In the genomic region with DNA sequence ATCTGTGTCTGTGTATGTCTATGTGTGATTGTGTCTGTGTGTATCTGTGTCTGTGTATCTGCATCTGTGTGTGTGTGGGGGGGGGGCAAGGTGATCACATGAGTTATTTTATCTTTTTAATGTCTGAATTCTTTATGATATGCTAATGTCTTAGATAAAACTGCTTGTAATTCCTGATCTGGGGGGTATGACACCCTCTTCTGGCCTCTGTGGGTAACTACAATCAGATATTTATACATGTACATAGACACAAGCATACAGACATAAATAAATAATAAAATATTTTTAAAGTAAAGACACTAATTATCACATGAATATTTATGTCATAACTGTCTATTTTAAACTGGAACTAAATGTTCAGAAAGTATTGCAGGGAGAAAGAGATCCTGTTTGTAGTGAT, we compare ENCODE assay signal across 18 mouse cellular contexts.
DNase-seq lines count a peak whose midpoint lies in the region; ATAC-seq and TF ChIP-seq lines count a peak whose summit lies in the region.
"Had no signal": no experiment of that assay in that cellular context is flagged by ENCODE, and none has a peak within 500 bp of the region (broad histone marks: within the 10 kb centered on the region; RNA-seq: fewer than 3 reads in every experiment).

No protein-coding gene starts in this region.

- no peak overlapping the region for H3K9ac ChIP-seq in hindbrain, embryonic 14.5 days
- no peak overlapping the region for H3K9ac ChIP-seq in hindbrain, embryonic 13.5 days
- H3K9ac ChIP-seq in lung, embryonic 14.5 days, result no peak overlapping the region
- H3K9ac ChIP-seq: kidney, embryonic 15.5 days; neural tube, embryonic 12.5 days had no signal

- no peak overlapping the region for H3K4me2 ChIP-seq in hindbrain, embryonic 14.5 days (replicated peaks)
- H3K4me2 ChIP-seq in hindbrain, embryonic 13.5 days, result no peak overlapping the region
- H3K4me2 ChIP-seq in lung, embryonic 14.5 days, result no peak overlapping the region
- H3K4me2 ChIP-seq: kidney, embryonic 15.5 days; midbrain, embryonic 11.5 days; neural tube, embryonic 12.5 days had no signal

- H3K4me3 ChIP-seq in hindbrain, embryonic 14.5 days (replicated peaks; ENCODE audit: low read length), result no peak overlapping the region
- H3K4me3 ChIP-seq in hindbrain, embryonic 13.5 days, result no peak overlapping the region
- no peak overlapping the region for H3K4me3 ChIP-seq in lung, embryonic 14.5 days (ENCODE audit: low read depth, low read length)
- H3K4me3 ChIP-seq: embryonic facial prominence, embryonic 10.5 days; kidney, embryonic 15.5 days; neural tube, embryonic 12.5 days had no signal

- H3K4me1 ChIP-seq in hindbrain, embryonic 14.5 days (replicated peaks; ENCODE audit: control insufficient read depth, insufficient read depth, low read length), result peaks cover 11% of the 10 kb centered on the region
- H3K4me1 ChIP-seq in hindbrain, embryonic 13.5 days (replicated peaks), result peaks cover 9% of the 10 kb centered on the region
- no peaks in the 10 kb centered on the region for H3K4me1 ChIP-seq in lung, embryonic 14.5 days (ENCODE audit: insufficient read depth)
- H3K4me1 ChIP-seq: kidney, embryonic 15.5 days had no signal

- peaks cover 5% of the 10 kb centered on the region; the same call in 1 of the 2 replicates for H3K9me3 ChIP-seq in hindbrain, embryonic 14.5 days (ENCODE audit: control insufficient read depth, low read length)
- H3K9me3 ChIP-seq in hindbrain, embryonic 13.5 days, result no peaks in the 10 kb centered on the region
- peaks cover 5% of the 10 kb centered on the region; the same call in 1 of the 2 replicates for H3K9me3 ChIP-seq in lung, embryonic 14.5 days (ENCODE audit: low read depth, low read length)
- H3K9me3 ChIP-seq: embryonic facial prominence, embryonic 10.5 days; kidney, embryonic 15.5 days; neural tube, embryonic 12.5 days had no signal

- 0 out of 2 replicates have a peak overlapping the region, but pooled peaks have one; percentile 62 for H3K27ac ChIP-seq in hindbrain, embryonic 14.5 days
- no peak overlapping the region for H3K27ac ChIP-seq in hindbrain, embryonic 13.5 days
- no peak overlapping the region for H3K27ac ChIP-seq in lung, embryonic 14.5 days (ENCODE audit: low read depth)
- H3K27ac ChIP-seq: embryonic facial prominence, embryonic 10.5 days; kidney, embryonic 15.5 days; neural tube, embryonic 12.5 days had no signal

- no peaks in the 10 kb centered on the region for H3K27me3 ChIP-seq in hindbrain, embryonic 14.5 days (ENCODE audit: control insufficient read depth, insufficient read depth, low read length)
- H3K27me3 ChIP-seq in hindbrain, embryonic 13.5 days, result no peaks in the 10 kb centered on the region
- no peaks in the 10 kb centered on the region for H3K27me3 ChIP-seq in lung, embryonic 14.5 days (ENCODE audit: insufficient read depth, low read length)
- H3K27me3 ChIP-seq: kidney, embryonic 15.5 days; neural tube, embryonic 12.5 days had no signal

- no peak for ATAC-seq in hindbrain, embryonic 14.5 days (ENCODE audit: low FRiP score)
- no peak for ATAC-seq in hindbrain, embryonic 13.5 days (ENCODE audit: low FRiP score)
- ATAC-seq in lung, embryonic 14.5 days (ENCODE audit: insufficient read depth), result no peak
- ATAC-seq: lung, postnatal 0 days had no signal

- TF ChIP-seq POLR2A in brain, embryonic 14.5 days (IDR thresholded peaks at IDR 0.05; ENCODE audit: borderline replicate concordance, extremely low read depth, insufficient read depth, insufficient read length, poor library complexity, severe bottlenecking), result no peak

- peak; percentile 23; the same call in 1 of the 2 replicates for TF ChIP-seq CTCF in lung, embryonic 14.5 days (IDR thresholded peaks at IDR 0.05; ENCODE audit: low read depth)
- 0 out of 2 replicates have a peak, but pooled peaks have one; percentile 6 for TF ChIP-seq CTCF in brain, embryonic 14.5 days (IDR thresholded peaks at IDR 0.05; ENCODE audit: borderline replicate concordance, extremely low read depth, insufficient read depth, insufficient read length)

- no peak for DNase-seq in hindbrain, embryonic 14.5 days (ENCODE audit: low spot score)
- no peak for DNase-seq in lung, embryonic 14.5 days
- DNase-seq in lung, postnatal 36 days, result no peak
- peak; percentile 49 for DNase-seq in brain, embryonic 14.5 days (ENCODE audit: low read depth)
- peak; percentile 14 for DNase-seq in retina, postnatal 1 day
- no peak for DNase-seq in heart, adult 18-20 months
- DNase-seq: adrenal gland, postnatal 14 days; cerebellum, adult 9-10 months; gastrocnemius, postnatal 25 days; heart, postnatal 36 days; kidney, adult 11 months; thymus, adult 2 months had no signal

- no peaks in the 10 kb centered on the region for H3K36me3 ChIP-seq in hindbrain, embryonic 14.5 days (replicated peaks; ENCODE audit: control insufficient read depth, insufficient read depth)
- H3K36me3 ChIP-seq in hindbrain, embryonic 13.5 days, result no peaks in the 10 kb centered on the region
- H3K36me3 ChIP-seq in lung, embryonic 14.5 days (ENCODE audit: insufficient read depth), result no peaks in the 10 kb centered on the region
- H3K36me3 ChIP-seq: embryonic facial prominence, embryonic 10.5 days; kidney, embryonic 15.5 days; neural tube, embryonic 12.5 days had no signal

Comparison
In these comparisons a context has a peak if more than half of its experiments do, and no peak if none do; other contexts are left out.
1. DNase-seq: peak in brain, embryonic 14.5 days (single experiment) and retina, postnatal 1 day (single experiment); none in hindbrain, embryonic 14.5 days (single experiment), lung, embryonic 14.5 days (single experiment), lung, postnatal 36 days (single experiment) and heart, adult 18-20 months (0 of 2).